In genomic region chr2:92982591-92983272, GRCm38 (mm10) we compare ENCODE assay signal across 11 mouse cellular contexts.
DNase-seq lines count a peak whose midpoint lies in the region; ATAC-seq and TF ChIP-seq lines count a peak whose summit lies in the region.
"Had no signal": no experiment of that assay in that cellular context is flagged by ENCODE, and none has a peak within 500 bp of the region (broad histone marks: within the 10 kb centered on the region; RNA-seq: fewer than 3 reads in every experiment).

No protein-coding gene starts in this region.

- peak; percentile 33 for DNase-seq in layer of hippocampus, adult 9-10 months (ENCODE audit: low spot score)
- no peak for DNase-seq in layer of hippocampus, adult 8-10 months (ENCODE audit: low spot score in 2 of 2)
- DNase-seq in Patski (ENCODE audit: low read depth, low spot score): no peak
- peak; percentile 60 to 67 for DNase-seq in lung, postnatal 4 days
- DNase-seq in cerebellum, adult 11 months: no peak
- DNase-seq in ovary, postnatal 14 days (ENCODE audit: low spot score): no peak
- no peak for DNase-seq in gastrocnemius, postnatal 14 days

- H3K27me3 ChIP-seq in Patski: no peaks in the 10 kb centered on the region
- no peaks in the 10 kb centered on the region for H3K27me3 ChIP-seq in liver, embryonic 12.5 days (replicated peaks)
- H3K27me3 ChIP-seq: forebrain, embryonic 12.5 days; heart, embryonic 15.5 days; kidney, embryonic 15.5 days had no signal

- H3K4me3 ChIP-seq in liver, embryonic 12.5 days: peak overlapping the region; percentile 4; the same call in 1 of the 2 replicates
- H3K4me3 ChIP-seq: forebrain, embryonic 12.5 days; heart, embryonic 15.5 days; kidney, embryonic 15.5 days had no signal

- H3K36me3 ChIP-seq in liver, embryonic 12.5 days: peaks cover 47% of the 10 kb centered on the region

- H3K4me2 ChIP-seq in liver, embryonic 12.5 days: peak overlapping the region; percentile 62
- H3K4me2 ChIP-seq: forebrain, embryonic 12.5 days; heart, embryonic 15.5 days; kidney, embryonic 15.5 days had no signal

- H3K9me3 ChIP-seq in liver, embryonic 12.5 days (replicated peaks): no peaks in the 10 kb centered on the region
- H3K9me3 ChIP-seq: forebrain, embryonic 12.5 days; heart, embryonic 15.5 days; kidney, embryonic 15.5 days had no signal

- ATAC-seq in Patski: peak; percentile 29
- ATAC-seq in liver, embryonic 12.5 days: peak; percentile 49

- peaks cover 79% of the 10 kb centered on the region for H3K4me1 ChIP-seq in liver, embryonic 12.5 days

- POLR2A ChIA-PET in Patski (lab: Charles Lee): no interaction called here

- peak overlapping the region; percentile 36; the same call in 1 of the 2 replicates for H3K9ac ChIP-seq in liver, embryonic 12.5 days
- H3K9ac ChIP-seq: forebrain, embryonic 12.5 days; heart, embryonic 15.5 days; kidney, embryonic 15.5 days had no signal

- in situ Hi-C loops in Patski (cut with MboI; ENCODE audit: low pct_unique_long_range_greater_than_20kb): no loop called here

- 20% methylated on average over 8 of the region's 8 CpGs for WGBS in liver, embryonic 12.5 days (ENCODE audit: insufficient replicate concordance)

- intact Hi-C loops in gastrocnemius, postnatal 14 days (cut with DNase I; ENCODE audit: low total_unique reads): no loop called here

- CTCF ChIA-PET in Patski (lab: Charles Lee): interaction anchor here (1.3 kb wide), 1 partner anchor 28 kb away, joined by 4 read pairs; no protein-coding TSS in a partner anchor

- no peak for TF ChIP-seq CTCF in Patski (IDR thresholded peaks at IDR 0.05)

- peak overlapping the region; percentile 85 for H3K27ac ChIP-seq in liver, embryonic 12.5 days
- H3K27ac ChIP-seq: forebrain, embryonic 12.5 days; heart, embryonic 15.5 days; kidney, embryonic 15.5 days had no signal

Comparison
In these comparisons a context has a peak if more than half of its experiments do, and no peak if none do; other contexts are left out.
1. DNase-seq: peak in layer of hippocampus, adult 9-10 months (single experiment) and lung, postnatal 4 days (2 of 2); none in layer of hippocampus, adult 8-10 months (0 of 2), Patski (single experiment), cerebellum, adult 11 months (single experiment), ovary, postnatal 14 days (single experiment) and gastrocnemius, postnatal 14 days (single experiment).